10 mouse cellular contexts compared by ENCODE assay signal in genomic region chr16:10749824-10750223, GRCm38 (mm10). TPM values are rescaled to one million over a fixed set of nuclear protein-coding genes. Genes with fewer than 3 reads are reported as not detected.
DNase-seq lines count a peak whose midpoint lies in the region; ATAC-seq and TF ChIP-seq lines count a peak whose summit lies in the region.
"Had no signal": no experiment of that assay in that cellular context is flagged by ENCODE, and none has a peak within 500 bp of the region (broad histone marks: within the 10 kb centered on the region; RNA-seq: fewer than 3 reads in every experiment).

No protein-coding gene starts in this region.

- ATAC-seq in forebrain, embryonic 13.5 days, result peak; percentile 74
- no peak for ATAC-seq in forebrain, embryonic 11.5 days (replicated peaks; ENCODE audit: low FRiP score)
- peak; percentile 72 for ATAC-seq in lung, embryonic 14.5 days (ENCODE audit: insufficient read depth)
- peak; percentile 78 for ATAC-seq in forebrain, embryonic 16.5 days

- no peak for DNase-seq in forebrain, embryonic 11.5 days (ENCODE audit: low spot score)
- DNase-seq in lung, embryonic 14.5 days, result peak; percentile 65
- no peak for DNase-seq in lung, postnatal 36 days
- DNase-seq in right cerebral cortex, postnatal 10 days (ENCODE audit: low spot score in 2 of 2), result peak; percentile 63 to 66
- DNase-seq in urinary bladder, postnatal 10 days (ENCODE audit: low spot score), result no peak
- no peak for DNase-seq in urinary bladder, adult 18-20 months (ENCODE audit: low spot score in 2 of 2)
- DNase-seq: adrenal gland, adult 2 months; liver, embryonic 13.5 days had no signal

- H3K27me3 ChIP-seq in forebrain, embryonic 13.5 days, result no peaks in the 10 kb centered on the region
- no peaks in the 10 kb centered on the region for H3K27me3 ChIP-seq in forebrain, embryonic 11.5 days (ENCODE audit: control insufficient read depth, insufficient read depth, low read length)
- H3K27me3 ChIP-seq in lung, embryonic 14.5 days (ENCODE audit: insufficient read depth, low read length), result no peaks in the 10 kb centered on the region
- H3K27me3 ChIP-seq in forebrain, embryonic 16.5 days (replicated peaks; ENCODE audit: control insufficient read depth, insufficient read depth, low read length), result no peaks in the 10 kb centered on the region
- H3K27me3 ChIP-seq: liver, embryonic 13.5 days had no signal

- H3K27ac ChIP-seq in forebrain, embryonic 13.5 days, result no peak overlapping the region
- no peak overlapping the region for H3K27ac ChIP-seq in forebrain, embryonic 11.5 days (ENCODE audit: low read depth, low read length)
- H3K27ac ChIP-seq in lung, embryonic 14.5 days (ENCODE audit: low read depth), result no peak overlapping the region; the same call in 1 of the 2 replicates
- no peak overlapping the region for H3K27ac ChIP-seq in forebrain, embryonic 16.5 days (ENCODE audit: low read length)
- H3K27ac ChIP-seq: liver, embryonic 13.5 days had no signal

- no peaks in the 10 kb centered on the region for H3K36me3 ChIP-seq in forebrain, embryonic 13.5 days (ENCODE audit: poor library complexity, severe bottlenecking)
- no peaks in the 10 kb centered on the region for H3K36me3 ChIP-seq in forebrain, embryonic 11.5 days (ENCODE audit: control insufficient read depth, insufficient read depth, low read length)
- H3K36me3 ChIP-seq in lung, embryonic 14.5 days (ENCODE audit: insufficient read depth), result no peaks in the 10 kb centered on the region
- H3K36me3 ChIP-seq in forebrain, embryonic 16.5 days (ENCODE audit: control insufficient read depth, insufficient read depth), result no peaks in the 10 kb centered on the region
- H3K36me3 ChIP-seq: liver, embryonic 13.5 days had no signal

- no peaks in the 10 kb centered on the region for H3K9me3 ChIP-seq in forebrain, embryonic 13.5 days (replicated peaks)
- H3K9me3 ChIP-seq in forebrain, embryonic 11.5 days (ENCODE audit: control insufficient read depth, low read length), result no peaks in the 10 kb centered on the region
- no peaks in the 10 kb centered on the region for H3K9me3 ChIP-seq in lung, embryonic 14.5 days (ENCODE audit: low read depth, low read length)
- H3K9me3 ChIP-seq in forebrain, embryonic 16.5 days (ENCODE audit: control insufficient read depth, low read length), result no peaks in the 10 kb centered on the region
- H3K9me3 ChIP-seq: liver, embryonic 13.5 days had no signal

- H3K9ac ChIP-seq in forebrain, embryonic 13.5 days, result no peak overlapping the region
- no peak overlapping the region for H3K9ac ChIP-seq in forebrain, embryonic 11.5 days (ENCODE audit: low read length)
- H3K9ac ChIP-seq in lung, embryonic 14.5 days, result no peak overlapping the region
- H3K9ac ChIP-seq in forebrain, embryonic 16.5 days (replicated peaks; ENCODE audit: low read depth, low read length), result no peak overlapping the region
- H3K9ac ChIP-seq: liver, embryonic 13.5 days had no signal

- H3K4me3 ChIP-seq in forebrain, embryonic 13.5 days, result no peak overlapping the region
- no peak overlapping the region for H3K4me3 ChIP-seq in forebrain, embryonic 11.5 days (ENCODE audit: low read depth, low read length)
- H3K4me3 ChIP-seq in lung, embryonic 14.5 days (ENCODE audit: low read depth, low read length), result no peak overlapping the region
- H3K4me3 ChIP-seq in forebrain, embryonic 16.5 days (replicated peaks; ENCODE audit: low read length), result no peak overlapping the region
- H3K4me3 ChIP-seq: liver, embryonic 13.5 days had no signal

- no peak overlapping the region for H3K4me2 ChIP-seq in forebrain, embryonic 13.5 days
- H3K4me2 ChIP-seq in forebrain, embryonic 11.5 days (ENCODE audit: low read depth, low read length, severe bottlenecking), result no peak overlapping the region
- no peak overlapping the region for H3K4me2 ChIP-seq in lung, embryonic 14.5 days
- no peak overlapping the region for H3K4me2 ChIP-seq in forebrain, embryonic 16.5 days (ENCODE audit: low read length)
- H3K4me2 ChIP-seq: liver, embryonic 13.5 days had no signal

- no peak for TF ChIP-seq CTCF in lung, embryonic 14.5 days (IDR thresholded peaks at IDR 0.05; ENCODE audit: low read depth)

- 65% methylated on average over 7 of the region's 7 CpGs for WGBS in forebrain, embryonic 13.5 days
- WGBS in forebrain, embryonic 11.5 days, result 77% methylated on average over 7 of the region's 7 CpGs
- WGBS in lung, embryonic 14.5 days, result 24% methylated on average over 7 of the region's 7 CpGs
- WGBS in forebrain, embryonic 16.5 days, result 44% methylated on average over 7 of the region's 7 CpGs

- peaks cover 8% of the 10 kb centered on the region for H3K4me1 ChIP-seq in forebrain, embryonic 13.5 days
- no peaks in the 10 kb centered on the region for H3K4me1 ChIP-seq in forebrain, embryonic 11.5 days (replicated peaks; ENCODE audit: control insufficient read depth, insufficient read depth, low read length)
- H3K4me1 ChIP-seq in lung, embryonic 14.5 days (ENCODE audit: insufficient read depth), result peaks cover 6% of the 10 kb centered on the region; the same call in 1 of the 2 replicates
- peaks cover 7% of the 10 kb centered on the region for H3K4me1 ChIP-seq in forebrain, embryonic 16.5 days (replicated peaks; ENCODE audit: control insufficient read depth, insufficient read depth, low read length)

RNA-seq across cellular contexts. Expression of gene Socs1, which starts 35.5 kb away (rescaled TPM):
- 1.3 and 1.5 TPM in 2 replicates for polyA plus RNA-seq in forebrain, embryonic 13.5 days (2015; fragmentation: Nextera tagmentation; extraction: Ambion mirVana)
- polyA plus RNA-seq in forebrain, embryonic 11.5 days (2014; fragmentation: Nextera tagmentation; extraction: Ambion mirVana), result 3.0 and 3.2 TPM in 2 replicates
- polyA plus RNA-seq in lung, embryonic 14.5 days (2014; fragmentation: Nextera tagmentation; extraction: Ambion mirVana), result 9.1 and 9.3 TPM in 2 replicates
- 1.7 and 2.2 TPM in 2 replicates for polyA plus RNA-seq in forebrain, embryonic 16.5 days (2015; fragmentation: Nextera tagmentation; extraction: Ambion mirVana)

RNA-seq across cellular contexts. Expression of gene Tnp2, which starts 38.6 kb away (rescaled TPM):
- polyA plus RNA-seq in forebrain, embryonic 13.5 days (2015; fragmentation: Nextera tagmentation; extraction: Ambion mirVana), result not detected in 2 replicates
- not detected in 2 replicates for polyA plus RNA-seq in forebrain, embryonic 11.5 days (2014; fragmentation: Nextera tagmentation; extraction: Ambion mirVana)
- not detected in 2 replicates for polyA plus RNA-seq in lung, embryonic 14.5 days (2014; fragmentation: Nextera tagmentation; extraction: Ambion mirVana)
- polyA plus RNA-seq in forebrain, embryonic 16.5 days (2015; fragmentation: Nextera tagmentation; extraction: Ambion mirVana), result not detected in 2 replicates
- polyA plus RNA-seq: adrenal gland, adult 2 months; liver, embryonic 13.5 days had no signal

RNA-seq across cellular contexts. Expression of gene Prm3, which starts 40.9 kb away (rescaled TPM):
- not detected in 2 replicates for polyA plus RNA-seq in forebrain, embryonic 13.5 days (2015; fragmentation: Nextera tagmentation; extraction: Ambion mirVana)
- polyA plus RNA-seq in forebrain, embryonic 11.5 days (2014; fragmentation: Nextera tagmentation; extraction: Ambion mirVana), result not detected in 2 replicates
- not detected in 2 replicates for polyA plus RNA-seq in lung, embryonic 14.5 days (2014; fragmentation: Nextera tagmentation; extraction: Ambion mirVana)
- polyA plus RNA-seq in forebrain, embryonic 16.5 days (2015; fragmentation: Nextera tagmentation; extraction: Ambion mirVana), result not detected in 2 replicates
- polyA plus RNA-seq: adrenal gland, adult 2 months; liver, embryonic 13.5 days had no signal

RNA-seq across cellular contexts. Expression of gene Prm2, which starts 46.1 kb away (rescaled TPM):
- not detected in 2 replicates for polyA plus RNA-seq in forebrain, embryonic 13.5 days (2015; fragmentation: Nextera tagmentation; extraction: Ambion mirVana)
- polyA plus RNA-seq in forebrain, embryonic 11.5 days (2014; fragmentation: Nextera tagmentation; extraction: Ambion mirVana), result not detected in 2 replicates
- polyA plus RNA-seq in lung, embryonic 14.5 days (2014; fragmentation: Nextera tagmentation; extraction: Ambion mirVana), result not detected in 2 replicates
- polyA plus RNA-seq in forebrain, embryonic 16.5 days (2015; fragmentation: Nextera tagmentation; extraction: Ambion mirVana), result not detected in 2 replicates
- polyA plus RNA-seq: liver, embryonic 13.5 days had no signal

RNA-seq across cellular contexts. Expression of gene Prm1, which starts 55.8 kb away (rescaled TPM):
- polyA plus RNA-seq in forebrain, embryonic 13.5 days (2015; fragmentation: Nextera tagmentation; extraction: Ambion mirVana), result not detected in 2 replicates
- polyA plus RNA-seq in forebrain, embryonic 11.5 days (2014; fragmentation: Nextera tagmentation; extraction: Ambion mirVana), result not detected in 2 replicates
- not detected in 2 replicates for polyA plus RNA-seq in lung, embryonic 14.5 days (2014; fragmentation: Nextera tagmentation; extraction: Ambion mirVana)
- polyA plus RNA-seq in forebrain, embryonic 16.5 days (2015; fragmentation: Nextera tagmentation; extraction: Ambion mirVana), result not detected in 2 replicates
- polyA plus RNA-seq: adrenal gland, adult 2 months; liver, embryonic 13.5 days had no signal

Comparison
In these comparisons a context has a peak if more than half of its experiments do, and no peak if none do; other contexts are left out.
1. DNase-seq: peak in lung, embryonic 14.5 days (single experiment) and right cerebral cortex, postnatal 10 days (2 of 2); none in forebrain, embryonic 11.5 days (single experiment), lung, postnatal 36 days (single experiment), urinary bladder, postnatal 10 days (single experiment) and urinary bladder, adult 18-20 months (0 of 2).